Mouse (Mus musculus): ENCODE results near the gene Usp43.

Gene Usp43

GRCm38 (mm10) chr11:67897064-67897560 is 24.8 kb downstream of the Usp43 start:
- DNase-seq, result peak; percentile 52

GRCm38 (mm10) chr11:67895641-67896040 is 26.3 kb downstream of the Usp43 start:
- no peak for DNase-seq

- no peak for DNase-seq
These were observed 33.4 kb downstream of the Usp43 start for GRCm38 (mm10) chr11:67888521-67888920.

- no peak for DNase-seq
These were observed 36.0 kb downstream of the Usp43 start for GRCm38 (mm10) chr11:67885921-67886320.

- no peak for DNase-seq
These were observed 56.3 kb downstream of the Usp43 start for GRCm38 (mm10) chr11:67865521-67866197.

- DNase-seq, result no peak
These were observed 56.9 kb downstream of the Usp43 start for GRCm38 (mm10) chr11:67865100-67865499.

GRCm38 (mm10) chr11:67861399-67861838 is 60.5 kb downstream of the Usp43 start:
- no peak for DNase-seq

- no peak for DNase-seq
These were observed 61.1 kb downstream of the Usp43 start for GRCm38 (mm10) chr11:67860743-67861398.

- DNase-seq, result no peak
These were observed 63.4 kb downstream of the Usp43 start for GRCm38 (mm10) chr11:67858518-67858917.

GRCm38 (mm10) chr11:67855035-67855434 is 66.9 kb downstream of the Usp43 start:
- DNase-seq, result peak; percentile 17

- no peak for DNase-seq
These were observed 68.0 kb downstream of the Usp43 start for GRCm38 (mm10) chr11:67853996-67854395.

GRCm38 (mm10) chr11:67851770-67852169 is 70.2 kb downstream of the Usp43 start:
- DNase-seq, result no peak

GRCm38 (mm10) chr11:67845193-67845592 is 76.8 kb downstream of the Usp43 start:
- DNase-seq, result no peak

- DNase-seq, result no peak
These were observed 82.1 kb downstream of the Usp43 start for GRCm38 (mm10) chr11:67839810-67840209.

GRCm38 (mm10) chr11:67835408-67836078 is 86.4 kb downstream of the Usp43 start:
- no peak for DNase-seq

GRCm38 (mm10) chr11:67831820-67832219 is 90.1 kb downstream of the Usp43 start:
- DNase-seq, result no peak

- DNase-seq, result no peak
These were observed 92.4 kb downstream of the Usp43 start for GRCm38 (mm10) chr11:67829530-67829929.

- no peak for DNase-seq
These were observed 93.4 kb downstream of the Usp43 start for GRCm38 (mm10) chr11:67828360-67829059.

- no peak for DNase-seq
These were observed 100.4 kb downstream of the Usp43 start for GRCm38 (mm10) chr11:67821560-67821959.

GRCm38 (mm10) chr11:67820221-67820620 is 101.7 kb downstream of the Usp43 start:
- DNase-seq, result peak; percentile 12

GRCm38 (mm10) chr11:67819604-67820003 is 102.3 kb downstream of the Usp43 start:
- DNase-seq, result no peak

GRCm38 (mm10) chr11:67811535-67811934 is 110.4 kb downstream of the Usp43 start:
- DNase-seq, result no peak

- no peak for DNase-seq
These were observed 113.9 kb downstream of the Usp43 start for GRCm38 (mm10) chr11:67808051-67808450.

Measured in thymus, postnatal 14 days (tissue).